Mouse (Mus musculus): ENCODE results near the gene Nrtn.

Gene Nrtn

GRCm38 (mm10) chr17:56757416-56758123 is at the start of gene Nrtn:
TSS of gene Nrtn (minus strand) at chr17:56757530.
- WGBS, result under 1% methylated on average over 48 of the region's 48 CpGs

GRCm38 (mm10) chr17:56805784-56806183 is 48.5 kb upstream of the Nrtn start:
- 91% methylated on average over 1 of the region's 1 CpGs for WGBS

GRCm38 (mm10) chr17:56804952-56805351 is 47.6 kb upstream of the Nrtn start:
- 64% methylated on average over 5 of the region's 5 CpGs for WGBS

- 84% methylated on average over 8 of the region's 8 CpGs for WGBS
Observed at GRCm38 (mm10) chr17:56802065-56802464, 44.7 kb upstream of the Nrtn start.

- 85% methylated on average over 3 of the region's 3 CpGs for WGBS
Observed at GRCm38 (mm10) chr17:56799276-56799675, 41.9 kb upstream of the Nrtn start.

- WGBS, result 79% methylated on average over 6 of the region's 6 CpGs
Observed at GRCm38 (mm10) chr17:56793614-56794319, 36.4 kb upstream of the Nrtn start.

- WGBS, result 78% methylated on average over 3 of the region's 3 CpGs
Observed at GRCm38 (mm10) chr17:56792588-56792987, 35.3 kb upstream of the Nrtn start.

- WGBS, result 94% methylated on average over 6 of the region's 6 CpGs
Observed at GRCm38 (mm10) chr17:56789286-56789685, 32.0 kb upstream of the Nrtn start.

GRCm38 (mm10) chr17:56788886-56789285 is 31.6 kb upstream of the Nrtn start:
- WGBS, result 58% methylated on average over 3 of the region's 3 CpGs

- WGBS, result 94% methylated on average over 13 of the region's 13 CpGs
Observed at GRCm38 (mm10) chr17:56780291-56780978, 23.1 kb upstream of the Nrtn start.

GRCm38 (mm10) chr17:56778779-56779362 is 21.5 kb upstream of the Nrtn start:
- WGBS, result 85% methylated on average over 3 of the region's 3 CpGs

- 93% methylated on average over 11 of the region's 11 CpGs for WGBS
Observed at GRCm38 (mm10) chr17:56777568-56777967, 20.2 kb upstream of the Nrtn start.

- WGBS, result 94% methylated on average over 5 of the region's 5 CpGs
Observed at GRCm38 (mm10) chr17:56769950-56770349, 12.6 kb upstream of the Nrtn start, which contains the start of gene Prr22. TSS of gene Prr22 (plus strand) at chr17:56770250.

GRCm38 (mm10) chr17:56768941-56769340 is 11.6 kb upstream of the Nrtn start:
- 96% methylated on average over 11 of the region's 11 CpGs for WGBS

- WGBS, result 94% methylated on average over 29 of the region's 29 CpGs
Observed at GRCm38 (mm10) chr17:56767531-56768135, 10.3 kb upstream of the Nrtn start.

GRCm38 (mm10) chr17:56766631-56767405 is 9.5 kb upstream of the Nrtn start:
- 95% methylated on average over 27 of the region's 27 CpGs for WGBS

GRCm38 (mm10) chr17:56765431-56765830 is 8.1 kb upstream of the Nrtn start:
- WGBS, result 35% methylated on average over 12 of the region's 12 CpGs

- under 1% methylated on average over 58 of the region's 58 CpGs for WGBS
Observed at GRCm38 (mm10) chr17:56764474-56765354, 7.4 kb upstream of the Nrtn start, which contains the start of gene Dus3l. TSS of gene Dus3l (plus strand) at chr17:56764757.

- WGBS, result 76% methylated on average over 8 of the region's 8 CpGs
Observed at GRCm38 (mm10) chr17:56763741-56764250, 6.5 kb upstream of the Nrtn start.

Measured in cerebral cortex, adult 2 months (tissue).